ENCODE assay signal across 8 mouse cellular contexts in genomic region chr10:86300293-86301116, GRCm38 (mm10). TPM values are rescaled to one million over a fixed set of nuclear protein-coding genes. Genes with fewer than 3 reads are reported as not detected.
DNase-seq lines count a peak whose midpoint lies in the region; ATAC-seq and TF ChIP-seq lines count a peak whose summit lies in the region.

Gene Timp3, plus strand, starts transcription at chr10:86300372.

- peak within 1 kb of the TSS; percentile 61 for H3K4me3 ChIP-seq in ES-Bruce4 (ENCODE audit: low read depth, low read length)
- peak within 1 kb of the TSS; percentile 52 for H3K4me3 ChIP-seq in liver, embryonic 16.5 days (ENCODE audit: low read depth, low read length)
- peak within 1 kb of the TSS; percentile 48 for H3K4me3 ChIP-seq in olfactory bulb, adult 2 months (ENCODE audit: insufficient read depth, low read depth, low read length)

- no peaks in the 10 kb centered on the region for H3K9me3 ChIP-seq in ES-Bruce4 (replicated peaks; ENCODE audit: control insufficient read depth, insufficient read depth, low read length, poor library complexity, severe bottlenecking)
- H3K9me3 ChIP-seq in liver, embryonic 16.5 days (replicated peaks; ENCODE audit: control insufficient read depth, low read length), result no peaks in the 10 kb centered on the region

- WGBS in liver, embryonic 16.5 days (ENCODE audit: insufficient replicate concordance), result under 1% methylated on average over 65 of the region's 65 CpGs
- WGBS in olfactory bulb, adult 2 months, result 2% methylated on average over 65 of the region's 65 CpGs

- peak within 1 kb of the TSS; percentile 25 for H3K9ac ChIP-seq in ES-Bruce4 (ENCODE audit: low read depth, poor library complexity, severe bottlenecking)
- H3K9ac ChIP-seq in liver, embryonic 16.5 days (ENCODE audit: low read depth, low read length), result peak within 1 kb of the TSS; percentile 36

- TF ChIP-seq EP300 in ES-Bruce4 (IDR thresholded peaks at IDR 0.05; ENCODE audit: insufficient read depth, low read depth, low read length), result no peak

- no peak for TF ChIP-seq CTCF in ES-Bruce4 (IDR thresholded peaks at IDR 0.05; ENCODE audit: low read depth, low read length)
- TF ChIP-seq CTCF in olfactory bulb, adult 2 months (IDR thresholded peaks at IDR 0.05; ENCODE audit: insufficient read depth, low read depth, low read length), result no peak

- no peak within 1 kb of the TSS for H3K27ac ChIP-seq in ES-Bruce4 (ENCODE audit: insufficient read depth, low read length)
- H3K27ac ChIP-seq in liver, embryonic 16.5 days (ENCODE audit: low read length), result no peak within 1 kb of the TSS
- peak within 1 kb of the TSS; percentile 64 for H3K27ac ChIP-seq in olfactory bulb, adult 2 months (ENCODE audit: insufficient read depth, low read depth, low read length)

- DNase-seq in adrenal gland, postnatal 25 days, result peak; percentile 90
- peak; percentile 66 for DNase-seq in forelimb bud, embryonic 11.5 days (ENCODE audit: low read depth, low spot score)
- peak; percentile 80 to 88 for DNase-seq in heart, postnatal 14 days
- DNase-seq in kidney, postnatal 4 days, result peak; percentile 90 to 93

- no peaks in the 10 kb centered on the region for H3K27me3 ChIP-seq in ES-Bruce4 (ENCODE audit: control insufficient read depth, insufficient read depth, low read length, poor library complexity, severe bottlenecking)
- peaks cover 42% of the 10 kb centered on the region for H3K27me3 ChIP-seq in liver, embryonic 16.5 days (ENCODE audit: control insufficient read depth, insufficient read depth, low read depth, low read length)

- H3K4me1 ChIP-seq in ES-Bruce4 (ENCODE audit: control insufficient read depth, insufficient read depth, low read length), result no peaks in the 10 kb centered on the region
- peaks cover 8% of the 10 kb centered on the region for H3K4me1 ChIP-seq in liver, embryonic 16.5 days (ENCODE audit: control insufficient read depth, low read depth, low read length)
- peaks cover 33% of the 10 kb centered on the region for H3K4me1 ChIP-seq in olfactory bulb, adult 2 months (ENCODE audit: control insufficient read depth, insufficient read depth, low read length)

- peak; percentile 59 for ATAC-seq in liver, embryonic 16.5 days (ENCODE audit: low read depth)
- no peak for ATAC-seq in CD4-positive, CD25-positive, alpha-beta regulatory T cell, adult 4 months

- H3K4me2 ChIP-seq in liver, embryonic 16.5 days (ENCODE audit: low read depth, low read length), result peak within 1 kb of the TSS; percentile 67

- intact Hi-C loops in heart, postnatal 14 days (cut with DNase I), result loop anchor here (2.0 to 10.0 kb wide), 2 partner anchors 40 to 404 kb away; partner anchors contain the start of genes Hsp90b1 and Ttc41

- no peaks in the 10 kb centered on the region for H3K36me3 ChIP-seq in ES-Bruce4 (ENCODE audit: control insufficient read depth, insufficient read depth, low read length, poor library complexity, severe bottlenecking)
- no peaks in the 10 kb centered on the region for H3K36me3 ChIP-seq in liver, embryonic 16.5 days (ENCODE audit: control insufficient read depth, insufficient read depth)

- no peak for TF ChIP-seq POLR2A in ES-Bruce4 (IDR thresholded peaks at IDR 0.05; ENCODE audit: insufficient read depth, low read length)
- peak; percentile 47; the same call in 1 of the 2 replicates for TF ChIP-seq POLR2A in olfactory bulb, adult 2 months (IDR thresholded peaks at IDR 0.05; ENCODE audit: insufficient read depth, low read depth, low read length)

RNA-seq across cellular contexts. Expression of gene Timp3, which starts in this region (rescaled TPM):
- polyA plus RNA-seq in ES-Bruce4 (2011; ENCODE audit: insufficient read depth, insufficient read length, low read depth, missing spikeins), result 13.3 and 14.1 TPM in 2 replicates
- total RNA-seq in adrenal gland, postnatal 25 days (2021), result 388 and 389 TPM in 2 replicates
- 100 to 1,000 TPM; 163 to 172 TPM for total RNA-seq in heart, postnatal 14 days (2021)
- 5.7 and 7.3 TPM in 2 replicates for polyA plus RNA-seq in liver, embryonic 16.5 days (2015; fragmentation: Nextera tagmentation; extraction: Ambion mirVana)
- polyA plus RNA-seq in olfactory bulb, adult 2 months (2012; ENCODE audit: insufficient read depth, insufficient read length, low replicate concordance, missing spikeins), result 64.3 and 543 TPM in 2 replicates
- polyA plus RNA-seq in CD4-positive, CD25-positive, alpha-beta regulatory T cell, adult 4 months (2017; shearing (Covaris generic)), result not detected
